Mouse (Mus musculus): ENCODE data around the gene Rnf103.

DNA sequence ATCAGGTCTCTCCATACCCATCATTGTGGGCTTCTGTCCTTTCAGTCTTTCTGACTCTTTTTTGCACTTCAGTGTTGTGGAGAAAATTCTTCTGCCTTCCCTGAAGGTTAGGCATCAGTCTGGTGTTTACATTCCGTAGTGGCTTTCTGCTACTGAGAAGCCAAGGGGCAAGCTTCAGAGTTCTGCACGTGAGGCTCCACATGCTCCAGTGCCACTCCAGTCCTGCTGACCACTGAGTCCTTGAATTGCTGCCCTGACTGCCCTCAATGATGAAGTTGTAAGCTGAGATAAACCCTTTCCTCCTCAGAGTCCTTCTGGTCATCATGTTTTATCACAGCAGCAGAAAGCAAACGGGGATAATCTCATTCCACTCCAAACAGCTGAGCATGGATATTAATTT is 24.4 kb upstream of the Rnf103 start:
- no peak for TF ChIP-seq CTCF (IDR thresholded peaks at IDR 0.05; ENCODE audit: borderline replicate concordance, control insufficient read depth, extremely low read depth, insufficient read depth, low read length, poor library complexity)
- no peak for TF ChIP-seq POLR2A (IDR thresholded peaks at IDR 0.05; ENCODE audit: control insufficient read depth, extremely low read depth, insufficient read depth, low read length, poor library complexity)

Measured in thymus, adult 2 months (tissue).